In genomic region chr11:4187318-4187700, GRCm38 (mm10) we compare ENCODE assay signal across 8 mouse cellular contexts. TPM values are rescaled to one million over a fixed set of nuclear protein-coding genes. Genes with fewer than 3 reads are reported as not detected.
DNase-seq lines count a peak whose midpoint lies in the region; ATAC-seq and TF ChIP-seq lines count a peak whose summit lies in the region.

No protein-coding gene starts in this region.

- no peaks in the 10 kb centered on the region for H3K9me3 ChIP-seq in kidney, embryonic 14.5 days (ENCODE audit: control insufficient read depth, low read length)
- no peaks in the 10 kb centered on the region for H3K9me3 ChIP-seq in forebrain, postnatal 0 days (ENCODE audit: low read length)
- no peaks in the 10 kb centered on the region for H3K9me3 ChIP-seq in midbrain, embryonic 10.5 days (replicated peaks)

- H3K27me3 ChIP-seq in kidney, embryonic 14.5 days (ENCODE audit: control insufficient read depth, insufficient read depth, low read length) = no peaks in the 10 kb centered on the region
- H3K27me3 ChIP-seq in forebrain, postnatal 0 days (ENCODE audit: insufficient read depth, low read length) = no peaks in the 10 kb centered on the region
- H3K27me3 ChIP-seq in midbrain, embryonic 10.5 days (ENCODE audit: low read depth, poor library complexity, severe bottlenecking) = peaks cover 11% of the 10 kb centered on the region

- ATAC-seq in kidney, embryonic 14.5 days (ENCODE audit: low FRiP score, low TSS enrichment) = peak; percentile 10; the same call in 1 of the 2 replicates
- no peak for ATAC-seq in forebrain, postnatal 0 days

- H3K4me2 ChIP-seq in kidney, embryonic 14.5 days (replicated peaks; ENCODE audit: low read depth, low read length) = peak overlapping the region; percentile 88
- peak overlapping the region; percentile 70 for H3K4me2 ChIP-seq in forebrain, postnatal 0 days (ENCODE audit: low read depth)

- peaks cover 40% of the 10 kb centered on the region for H3K4me1 ChIP-seq in kidney, embryonic 14.5 days (ENCODE audit: control insufficient read depth, insufficient read depth, low read length)
- H3K4me1 ChIP-seq in brown adipose tissue, adult 24 weeks (ENCODE audit: control insufficient read depth, insufficient read depth, insufficient read length, low read length) = peaks cover 9% of the 10 kb centered on the region
- H3K4me1 ChIP-seq in forebrain, postnatal 0 days (ENCODE audit: insufficient read depth) = peaks cover 7% of the 10 kb centered on the region; the same call in 1 of the 2 replicates
- H3K4me1 ChIP-seq in midbrain, embryonic 10.5 days = peaks cover 21% of the 10 kb centered on the region

- no peak for TF ChIP-seq CTCF in forebrain, postnatal 0 days (IDR thresholded peaks at IDR 0.05; ENCODE audit: low read depth)

- peaks cover 14% of the 10 kb centered on the region for H3K36me3 ChIP-seq in kidney, embryonic 14.5 days (ENCODE audit: control insufficient read depth, insufficient read depth, low read length)
- peaks cover 12% of the 10 kb centered on the region for H3K36me3 ChIP-seq in forebrain, postnatal 0 days (ENCODE audit: insufficient read depth)
- peaks cover 17% of the 10 kb centered on the region for H3K36me3 ChIP-seq in midbrain, embryonic 10.5 days

- H3K9ac ChIP-seq in kidney, embryonic 14.5 days (ENCODE audit: low read depth, low read length) = peak overlapping the region; percentile 94
- peak overlapping the region; percentile 86 for H3K9ac ChIP-seq in forebrain, postnatal 0 days

- H3K4me3 ChIP-seq in kidney, embryonic 14.5 days (ENCODE audit: low read length) = peak overlapping the region; percentile 88
- peak overlapping the region; percentile 83 for H3K4me3 ChIP-seq in brown adipose tissue, adult 24 weeks (ENCODE audit: insufficient read depth, low read depth, low read length)
- peak overlapping the region; percentile 70 for H3K4me3 ChIP-seq in forebrain, postnatal 0 days (ENCODE audit: low read depth, low read length)
- H3K4me3 ChIP-seq in midbrain, embryonic 10.5 days = peak overlapping the region; percentile 91

- 12% methylated on average over 9 of the region's 9 CpGs for WGBS in kidney, embryonic 14.5 days
- WGBS in forebrain, postnatal 0 days = 11% methylated on average over 9 of the region's 9 CpGs
- 22% methylated on average over 9 of the region's 9 CpGs for WGBS in midbrain, embryonic 10.5 days

- no peak overlapping the region for H3K27ac ChIP-seq in kidney, embryonic 14.5 days (ENCODE audit: low read depth, low read length)
- H3K27ac ChIP-seq in brown adipose tissue, adult 24 weeks (replicated peaks; ENCODE audit: low read depth, low read length) = no peak overlapping the region
- H3K27ac ChIP-seq in forebrain, postnatal 0 days (ENCODE audit: low read depth, low read length) = no peak overlapping the region
- peak overlapping the region; percentile 84 for H3K27ac ChIP-seq in midbrain, embryonic 10.5 days (replicated peaks)

- DNase-seq in kidney, postnatal 14 days = no peak
- no peak for DNase-seq in forebrain, postnatal 0 days
- DNase-seq in midbrain, embryonic 10.5 days (ENCODE audit: low spot score) = no peak
- no peak for DNase-seq in B cell, adult 2 months
- no peak for DNase-seq in adrenal gland, adult (ENCODE audit: inconsistent age in 2 of 2, low spot score in 1 of 2)
- no peak for DNase-seq in frontal cortex, adult 2 months (ENCODE audit: extremely low spot score in 1 of 2, low spot score in 1 of 2)

RNA-seq across cellular contexts. Expression of gene Tbc1d10a, which starts 0.7 kb away (rescaled TPM):
- polyA plus RNA-seq in kidney, embryonic 14.5 days (2014; fragmentation: Nextera tagmentation; extraction: Ambion mirVana) = 28.8 and 29.7 TPM in 2 replicates
- polyA plus RNA-seq in brown adipose tissue, adult 24 weeks (2012; ENCODE audit: insufficient read depth, insufficient read length, missing spikeins) = 2.4 and 2.9 TPM in 2 replicates
- 41.9 and 42.0 TPM in 2 replicates for total RNA-seq in forebrain, postnatal 0 days (2014; rRNA removed)
- polyA plus RNA-seq in forebrain, postnatal 0 days (2015; fragmentation: Nextera tagmentation; extraction: Ambion mirVana) = 33.1 and 37.6 TPM in 2 replicates
- 26.3 and 26.4 TPM in 2 replicates for polyA plus RNA-seq in midbrain, embryonic 10.5 days (2016; fragmentation: Nextera tagmentation; extraction: Ambion mirVana)
- 56.4 and 59.0 TPM in 2 replicates for polyA plus RNA-seq in frontal cortex, adult 2 months (2012; rRNA removed)

RNA-seq across cellular contexts. Expression of gene Sf3a1, which starts 27.2 kb away (rescaled TPM):
- polyA plus RNA-seq in kidney, embryonic 14.5 days (2014; fragmentation: Nextera tagmentation; extraction: Ambion mirVana) = 55.7 and 72.5 TPM in 2 replicates
- polyA plus RNA-seq in brown adipose tissue, adult 24 weeks (2012; ENCODE audit: insufficient read depth, insufficient read length, missing spikeins) = 7.3 and 13.4 TPM in 2 replicates
- 46.7 and 54.4 TPM in 2 replicates for total RNA-seq in forebrain, postnatal 0 days (2014; rRNA removed)
- polyA plus RNA-seq in forebrain, postnatal 0 days (2015; fragmentation: Nextera tagmentation; extraction: Ambion mirVana) = 30.6 and 34.6 TPM in 2 replicates
- polyA plus RNA-seq in midbrain, embryonic 10.5 days (2016; fragmentation: Nextera tagmentation; extraction: Ambion mirVana) = 95.2 and 97.1 TPM in 2 replicates
- 45.6 and 49.0 TPM in 2 replicates for polyA plus RNA-seq in frontal cortex, adult 2 months (2012; rRNA removed)

RNA-seq across cellular contexts. Expression of gene Ccdc157, which starts 27.2 kb away (rescaled TPM):
- polyA plus RNA-seq in kidney, embryonic 14.5 days (2014; fragmentation: Nextera tagmentation; extraction: Ambion mirVana) = 4.3 and 6.8 TPM in 2 replicates
- polyA plus RNA-seq in brown adipose tissue, adult 24 weeks (2012; ENCODE audit: insufficient read depth, insufficient read length, missing spikeins) = 1.7 and 2.1 TPM in 2 replicates
- total RNA-seq in forebrain, postnatal 0 days (2014; rRNA removed) = 13.9 and 25.0 TPM in 2 replicates
- 5.2 and 7.8 TPM in 2 replicates for polyA plus RNA-seq in forebrain, postnatal 0 days (2015; fragmentation: Nextera tagmentation; extraction: Ambion mirVana)
- 6.9 and 8.3 TPM in 2 replicates for polyA plus RNA-seq in midbrain, embryonic 10.5 days (2016; fragmentation: Nextera tagmentation; extraction: Ambion mirVana)
- 22.5 and 23.8 TPM in 2 replicates for polyA plus RNA-seq in frontal cortex, adult 2 months (2012; rRNA removed)

RNA-seq across cellular contexts. Expression of gene Castor1, which starts 30.7 kb away (rescaled TPM):
- polyA plus RNA-seq in kidney, embryonic 14.5 days (2014; fragmentation: Nextera tagmentation; extraction: Ambion mirVana) = 2.7 and 5.3 TPM in 2 replicates
- 2.4 and 3.4 TPM in 2 replicates for polyA plus RNA-seq in brown adipose tissue, adult 24 weeks (2012; ENCODE audit: insufficient read depth, insufficient read length, missing spikeins)
- total RNA-seq in forebrain, postnatal 0 days (2014; rRNA removed) = 5.0 and 6.9 TPM in 2 replicates
- polyA plus RNA-seq in forebrain, postnatal 0 days (2015; fragmentation: Nextera tagmentation; extraction: Ambion mirVana) = 4.2 and 4.9 TPM in 2 replicates
- 2.7 and 3.4 TPM in 2 replicates for polyA plus RNA-seq in midbrain, embryonic 10.5 days (2016; fragmentation: Nextera tagmentation; extraction: Ambion mirVana)
- polyA plus RNA-seq in frontal cortex, adult 2 months (2012; rRNA removed) = 4.5 and 5.2 TPM in 2 replicates

RNA-seq across cellular contexts. Expression of gene Osm, which starts 48.9 kb away (rescaled TPM):
- not detected in 2 replicates for polyA plus RNA-seq in kidney, embryonic 14.5 days (2014; fragmentation: Nextera tagmentation; extraction: Ambion mirVana)
- not detected in 2 replicates for polyA plus RNA-seq in brown adipose tissue, adult 24 weeks (2012; ENCODE audit: insufficient read depth, insufficient read length, missing spikeins)
- total RNA-seq in forebrain, postnatal 0 days (2014; rRNA removed) = 0.05 TPM in 1 of 2 replicates, not detected in the other
- 0.13 and 0.14 TPM in 2 replicates for polyA plus RNA-seq in forebrain, postnatal 0 days (2015; fragmentation: Nextera tagmentation; extraction: Ambion mirVana)
- polyA plus RNA-seq in midbrain, embryonic 10.5 days (2016; fragmentation: Nextera tagmentation; extraction: Ambion mirVana) = 0.05 TPM in 1 of 2 replicates, not detected in the other
- 0.08 and 0.18 TPM in 2 replicates for polyA plus RNA-seq in frontal cortex, adult 2 months (2012; rRNA removed)
